Mouse (Mus musculus): ENCODE measurements around the gene Hdgf. TPM values are rescaled to one million over a fixed set of nuclear protein-coding genes. Genes with fewer than 3 reads are reported as not detected.
"Not testable (repeated sequence)": the region's sequence is repeated elsewhere in the genome, so short reads cannot be mapped to it uniquely, and the experiment has no call there.

Gene Hdgf
- 99.1 and 137 TPM in 2 replicates for polyA plus RNA-seq (2014; fragmentation: Nextera tagmentation; extraction: Ambion mirVana)

- Histone ChIP-seq H3K4me3 (ENCODE audit: low read depth, low read length) (peak within 1 kb of the TSS; percentile 98), H3K4me1 (ENCODE audit: control insufficient read depth, insufficient read depth, low read length) (peaks cover 26% of the 10 kb centered on the region), H3K9ac (ENCODE audit: low read length) (peak within 1 kb of the TSS; percentile 96), H3K27ac (ENCODE audit: low read depth, low read length) (peak within 1 kb of the TSS; percentile 95), H3K9me3 (replicated peaks; ENCODE audit: control insufficient read depth, low read length) (no peaks in the 10 kb centered on the region), H3K4me2 (ENCODE audit: low read length) (peak within 1 kb of the TSS; percentile 70), H3K27me3 (replicated peaks; ENCODE audit: control insufficient read depth, insufficient read depth, low read length) (no peaks in the 10 kb centered on the region), H3K36me3 (ENCODE audit: control insufficient read depth, insufficient read depth, low read length) (no peaks in the 10 kb centered on the region)
- ATAC-seq (peak; percentile 97), DNase-seq (ENCODE audit: low spot score) (peak; percentile 99)
- WGBS, result under 1% methylated on average over 55 of the region's 57 CpGs
Measured at GRCm38 (mm10) chr3:87905880-87906485, at the start of gene Hdgf. Hdgf (plus strand) TSS chr3:87906321.

DNA sequence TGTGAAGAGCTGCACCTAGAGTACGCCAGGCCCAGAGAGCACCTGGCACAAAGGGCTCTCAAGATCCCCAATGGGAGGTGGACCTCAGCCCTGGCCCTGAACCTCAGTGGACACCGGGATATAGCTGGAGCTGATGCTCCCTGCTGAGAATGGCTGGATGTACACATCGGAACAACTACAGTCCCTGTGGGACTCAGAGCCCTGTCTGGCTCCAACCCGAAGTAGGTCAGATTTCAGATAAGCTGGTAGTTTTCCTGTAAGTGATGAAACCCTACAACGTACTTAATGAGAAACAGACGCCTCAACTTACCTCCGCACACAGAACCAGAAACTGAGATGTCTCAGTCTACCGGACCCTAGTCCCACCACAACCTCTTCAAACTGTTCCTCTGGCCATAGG lies 48.5 kb upstream of the Hdgf start:
- Histone ChIP-seq H3K27ac (ENCODE audit: low read depth, low read length) (no peak overlapping the region), H3K36me3 (ENCODE audit: control insufficient read depth, insufficient read depth, low read length) (peaks cover 54% of the 10 kb centered on the region), H3K27me3 (replicated peaks; ENCODE audit: control insufficient read depth, insufficient read depth, low read length) (no peaks in the 10 kb centered on the region), H3K9ac (ENCODE audit: low read length) (no peak overlapping the region), H3K9me3 (replicated peaks; ENCODE audit: control insufficient read depth, low read length) (no peaks in the 10 kb centered on the region), H3K4me3 (ENCODE audit: low read depth, low read length) (no peak overlapping the region), H3K4me2 (ENCODE audit: low read length) (no peak overlapping the region), H3K4me1 (ENCODE audit: control insufficient read depth, insufficient read depth, low read length) (no peaks in the 10 kb centered on the region)
- DNase-seq (ENCODE audit: low spot score), result no peak
- 94% methylated on average over 8 of the region's 8 CpGs for WGBS
- ATAC-seq, result no peak

- WGBS, result 28% methylated on average over 3 of the region's 3 CpGs
- no peak overlapping the region for H3K9ac ChIP-seq (ENCODE audit: low read length)
- H3K27me3 ChIP-seq (replicated peaks; ENCODE audit: control insufficient read depth, insufficient read depth, low read length), result no peaks in the 10 kb centered on the region
- no peak overlapping the region for H3K4me3 ChIP-seq (ENCODE audit: low read depth, low read length)
- no peaks in the 10 kb centered on the region for H3K4me1 ChIP-seq (ENCODE audit: control insufficient read depth, insufficient read depth, low read length)
- peak; percentile 83 for DNase-seq (ENCODE audit: low spot score)
- no peaks in the 10 kb centered on the region for H3K9me3 ChIP-seq (replicated peaks; ENCODE audit: control insufficient read depth, low read length)
- peaks cover 70% of the 10 kb centered on the region for H3K36me3 ChIP-seq (ENCODE audit: control insufficient read depth, insufficient read depth, low read length)
- H3K27ac ChIP-seq (ENCODE audit: low read depth, low read length), result no peak overlapping the region
- ATAC-seq, result peak; percentile 66; the same call in 1 of the 2 replicates
- H3K4me2 ChIP-seq (ENCODE audit: low read length), result no peak overlapping the region
Measured at GRCm38 (mm10) chr3:87859813-87860212, 46.3 kb upstream of the Hdgf start.

DNA sequence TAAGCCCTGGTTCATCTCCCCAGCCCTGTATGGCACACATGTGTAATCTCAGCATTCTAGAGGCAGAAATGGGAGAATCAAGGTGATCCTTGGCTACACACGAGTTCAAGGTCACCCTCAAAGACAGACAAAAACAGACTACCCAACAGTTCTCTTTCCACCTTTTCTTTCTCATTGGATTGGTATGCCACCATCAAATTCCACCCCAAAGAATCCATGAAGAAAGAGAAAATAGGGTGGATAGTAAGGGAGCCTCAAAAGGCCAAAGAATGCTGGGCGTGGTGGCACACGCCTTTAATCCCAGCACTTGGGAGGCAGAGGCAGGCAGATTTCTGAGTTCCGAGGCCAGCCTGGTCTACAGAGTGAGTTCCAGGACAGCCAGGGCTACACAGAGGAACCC lies 42.0 kb upstream of the Hdgf start:
- H3K9ac ChIP-seq (ENCODE audit: low read length); H3K27me3 ChIP-seq (replicated peaks; ENCODE audit: control insufficient read depth, insufficient read depth, low read length); H3K4me3 ChIP-seq (ENCODE audit: low read depth, low read length); DNase-seq (ENCODE audit: low spot score); H3K4me2 ChIP-seq (ENCODE audit: low read length); ATAC-seq; H3K4me1 ChIP-seq (ENCODE audit: control insufficient read depth, insufficient read depth, low read length); H3K9me3 ChIP-seq (replicated peaks; ENCODE audit: control insufficient read depth, low read length); H3K27ac ChIP-seq (ENCODE audit: low read depth, low read length): not testable (repeated sequence)
- 92% methylated on average over 4 of the region's 4 CpGs for WGBS
- peaks cover 81% of the 10 kb centered on the region for H3K36me3 ChIP-seq (ENCODE audit: control insufficient read depth, insufficient read depth, low read length)

DNA sequence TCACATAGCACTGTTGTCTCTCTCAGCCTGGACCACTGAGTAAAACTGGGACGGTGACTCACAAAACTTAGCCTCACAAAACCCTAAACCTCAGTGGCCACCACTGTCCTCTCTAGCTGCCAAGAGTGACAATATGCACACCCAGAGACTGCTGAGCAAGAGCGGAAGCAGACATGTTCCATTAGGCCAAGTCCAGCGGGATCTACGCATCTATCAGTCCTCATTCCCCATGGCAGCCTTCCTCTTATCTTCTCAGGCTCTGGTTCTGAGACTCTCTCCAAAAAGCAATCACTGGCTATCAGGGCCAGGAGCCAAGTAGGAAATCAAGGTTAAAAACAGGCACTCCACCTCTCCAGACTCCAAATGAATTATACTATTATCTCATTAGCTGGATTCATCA lies 28.4 kb upstream of the Hdgf start:
- DNase-seq (ENCODE audit: low spot score) (no peak), ATAC-seq (no peak)
- Histone ChIP-seq H3K27me3 (replicated peaks; ENCODE audit: control insufficient read depth, insufficient read depth, low read length) (no peaks in the 10 kb centered on the region), H3K9ac (ENCODE audit: low read length) (no peak overlapping the region), H3K4me3 (ENCODE audit: low read depth, low read length) (no peak overlapping the region), H3K9me3 (replicated peaks; ENCODE audit: control insufficient read depth, low read length) (no peaks in the 10 kb centered on the region), H3K36me3 (ENCODE audit: control insufficient read depth, insufficient read depth, low read length) (peaks cover 25% of the 10 kb centered on the region), H3K4me2 (ENCODE audit: low read length) (no peak overlapping the region), H3K4me1 (ENCODE audit: control insufficient read depth, insufficient read depth, low read length) (peaks cover 2% of the 10 kb centered on the region; the same call in 1 of the 2 replicates), H3K27ac (ENCODE audit: low read depth, low read length) (no peak overlapping the region)
- WGBS, result 95% methylated on average over 4 of the region's 4 CpGs

- Histone ChIP-seq H3K4me1 (ENCODE audit: control insufficient read depth, insufficient read depth, low read length) (peaks cover 18% of the 10 kb centered on the region), H3K27ac (ENCODE audit: low read depth, low read length) (peak overlapping the region; percentile 9; the same call in 1 of the 2 replicates), H3K9ac (ENCODE audit: low read length) (peak overlapping the region; percentile 96), H3K4me3 (ENCODE audit: low read depth, low read length) (peak overlapping the region; percentile 93), H3K9me3 (replicated peaks; ENCODE audit: control insufficient read depth, low read length) (no peaks in the 10 kb centered on the region), H3K4me2 (ENCODE audit: low read length) (peak overlapping the region; percentile 80), H3K27me3 (replicated peaks; ENCODE audit: control insufficient read depth, insufficient read depth, low read length) (no peaks in the 10 kb centered on the region), H3K36me3 (ENCODE audit: control insufficient read depth, insufficient read depth, low read length) (peaks cover 11% of the 10 kb centered on the region)
- DNase-seq (ENCODE audit: low spot score) (no peak), ATAC-seq (no peak)
- 3% methylated on average over 3 of the region's 3 CpGs for WGBS
Measured at GRCm38 (mm10) chr3:87884291-87884690, 21.8 kb upstream of the Hdgf start.

GRCm38 (mm10) chr3:87884708-87885251 lies 21.3 kb upstream of the Hdgf start:
- no peaks in the 10 kb centered on the region for H3K9me3 ChIP-seq (replicated peaks; ENCODE audit: control insufficient read depth, low read length)
- ATAC-seq (peak; percentile 2; the same call in 1 of the 2 replicates), DNase-seq (ENCODE audit: low spot score) (peak; percentile 25)
- H3K4me1 ChIP-seq (ENCODE audit: control insufficient read depth, insufficient read depth, low read length), result peaks cover 18% of the 10 kb centered on the region
- H3K27me3 ChIP-seq (replicated peaks; ENCODE audit: control insufficient read depth, insufficient read depth, low read length), result no peaks in the 10 kb centered on the region
- peak overlapping the region; percentile 66; the same call in 1 of the 2 replicates for H3K27ac ChIP-seq (ENCODE audit: low read depth, low read length)
- H3K4me3 ChIP-seq (ENCODE audit: low read depth, low read length), result peak overlapping the region; percentile 93
- H3K4me2 ChIP-seq (ENCODE audit: low read length), result peak overlapping the region; percentile 80
- peaks cover 11% of the 10 kb centered on the region for H3K36me3 ChIP-seq (ENCODE audit: control insufficient read depth, insufficient read depth, low read length)
- peak overlapping the region; percentile 96 for H3K9ac ChIP-seq (ENCODE audit: low read length)
- 0% methylated on average over 25 of the region's 28 CpGs for WGBS

DNA sequence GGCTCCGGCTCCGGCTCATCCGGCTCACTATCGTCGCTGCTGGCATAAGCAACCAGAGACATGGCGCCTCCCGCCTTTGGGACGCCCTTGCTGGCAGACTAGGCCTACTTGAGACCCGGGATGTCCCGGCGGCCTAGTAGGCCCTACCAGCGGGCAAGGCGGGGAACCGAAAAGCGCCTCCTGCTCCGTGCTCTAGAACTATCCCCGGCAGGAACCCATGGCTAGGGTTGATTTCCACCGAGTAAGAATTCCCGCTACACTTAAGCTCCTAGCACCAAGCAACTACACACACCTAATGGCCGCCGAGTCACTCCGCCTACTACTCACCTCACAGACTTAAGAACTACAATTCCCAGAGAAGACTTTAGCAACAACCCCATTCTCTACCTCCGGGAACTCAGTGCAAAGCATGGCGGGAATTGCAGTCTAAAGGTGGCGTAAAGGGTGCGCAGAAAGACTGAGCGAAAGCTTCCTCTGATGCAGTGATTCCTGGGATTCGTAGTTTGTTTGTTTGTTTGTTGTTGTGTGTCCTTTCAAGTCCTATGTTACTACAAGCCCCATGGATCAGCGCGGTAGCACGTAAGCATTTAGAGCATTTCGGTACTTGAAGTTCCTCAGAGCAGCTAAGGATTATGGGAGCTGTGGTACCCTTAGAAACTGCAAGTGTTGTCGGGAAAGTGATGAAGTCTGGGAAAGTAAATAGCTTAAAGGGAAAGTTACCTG lies 20.7 kb upstream of the Hdgf start, which contains the start of gene Prcc:
Gene Prcc, minus strand, starts transcription at position 328 of the 723 bp plus-strand sequence.
- peak within 1 kb of the TSS; percentile 80 for H3K4me2 ChIP-seq (ENCODE audit: low read length)
- no peaks in the 10 kb centered on the region for H3K27me3 ChIP-seq (replicated peaks; ENCODE audit: control insufficient read depth, insufficient read depth, low read length)
- H3K36me3 ChIP-seq (ENCODE audit: control insufficient read depth, insufficient read depth, low read length), result peaks cover 7% of the 10 kb centered on the region

More for the DNA sequence above, 20.7 kb upstream of the Hdgf start, which contains the start of gene Prcc:
- ATAC-seq, result peak; percentile 98
- Histone ChIP-seq H3K9ac (ENCODE audit: low read length) (peak within 1 kb of the TSS; percentile 96), H3K4me1 (ENCODE audit: control insufficient read depth, insufficient read depth, low read length) (peaks cover 18% of the 10 kb centered on the region), H3K27ac (ENCODE audit: low read depth, low read length) (peak within 1 kb of the TSS; percentile 66; the same call in 1 of the 2 replicates), H3K9me3 (replicated peaks; ENCODE audit: control insufficient read depth, low read length) (no peaks in the 10 kb centered on the region), H3K4me3 (ENCODE audit: low read depth, low read length) (peak within 1 kb of the TSS; percentile 93)
- under 1% methylated on average over 33 of the region's 33 CpGs for WGBS
- DNase-seq (ENCODE audit: low spot score), result peak; percentile 100

Measured in forebrain, embryonic 14.5 days (tissue).